Mouse (Mus musculus): ENCODE measurements around the gene Klf12. TPM values are rescaled to one million over a fixed set of nuclear protein-coding genes. Genes with fewer than 3 reads are reported as not detected.

Gene Klf12
- polyA plus RNA-seq, 1 experiment from 2014 or later, result 45.1 TPM

GRCm38 (mm10) chr14:100113419-100113818 lies 171.1 kb downstream of the Klf12 start:
- Histone ChIP-seq H3K36me3 (no peaks in the 10 kb centered on the region), H3K9me3 (no peaks in the 10 kb centered on the region), H3K9ac (replicated peaks) (no peak overlapping the region), H3K27me3 (no peaks in the 10 kb centered on the region), H3K27ac (replicated peaks) (no peak overlapping the region), H3K4me2 (replicated peaks) (no peak overlapping the region), H3K4me3 (no peak overlapping the region), H3K4me1 (no peaks in the 10 kb centered on the region)
- ATAC-seq (replicated peaks), result no peak
- WGBS, result 28% methylated on average over 6 of the region's 6 CpGs

DNA sequence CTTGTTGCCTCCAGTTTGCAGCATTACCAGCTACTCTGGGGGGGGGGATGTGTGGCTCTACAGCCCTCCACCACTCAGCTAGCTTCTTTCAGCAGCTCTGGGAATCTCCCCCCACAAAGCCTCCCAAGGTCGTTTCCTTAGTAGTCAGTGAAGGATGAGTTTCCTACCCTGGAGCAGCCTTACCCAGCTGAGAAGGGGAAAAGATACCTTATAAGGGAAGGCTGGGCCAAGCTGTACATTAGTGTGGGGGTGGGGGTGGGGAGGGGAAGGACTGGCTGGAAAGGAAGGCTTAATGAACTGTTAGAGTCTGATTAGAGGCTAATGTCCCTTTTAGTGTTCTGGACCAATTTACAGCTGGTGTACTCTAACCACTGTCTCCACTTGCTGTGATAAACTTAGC lies 172.7 kb downstream of the Klf12 start:
- no peak overlapping the region for H3K4me2 ChIP-seq (replicated peaks)
- H3K4me1 ChIP-seq, result no peaks in the 10 kb centered on the region
- no peak overlapping the region for H3K27ac ChIP-seq (replicated peaks)
- no peak overlapping the region for H3K4me3 ChIP-seq
- H3K9ac ChIP-seq (replicated peaks), result no peak overlapping the region
- WGBS, result 15% methylated on average over 1 of the region's 1 CpGs
- ATAC-seq (replicated peaks), result no peak
- H3K36me3 ChIP-seq, result no peaks in the 10 kb centered on the region
- H3K27me3 ChIP-seq, result no peaks in the 10 kb centered on the region
- no peaks in the 10 kb centered on the region for H3K9me3 ChIP-seq

GRCm38 (mm10) chr14:100109563-100109962 lies 174.9 kb downstream of the Klf12 start:
- Histone ChIP-seq H3K4me3 (no peak overlapping the region), H3K4me1 (peaks cover 10% of the 10 kb centered on the region), H3K27me3 (no peaks in the 10 kb centered on the region), H3K27ac (replicated peaks) (no peak overlapping the region), H3K36me3 (no peaks in the 10 kb centered on the region), H3K4me2 (replicated peaks) (no peak overlapping the region), H3K9me3 (no peaks in the 10 kb centered on the region), H3K9ac (replicated peaks) (no peak overlapping the region)
- 5% methylated on average over 6 of the region's 6 CpGs for WGBS
- no peak for ATAC-seq (replicated peaks)

DNA sequence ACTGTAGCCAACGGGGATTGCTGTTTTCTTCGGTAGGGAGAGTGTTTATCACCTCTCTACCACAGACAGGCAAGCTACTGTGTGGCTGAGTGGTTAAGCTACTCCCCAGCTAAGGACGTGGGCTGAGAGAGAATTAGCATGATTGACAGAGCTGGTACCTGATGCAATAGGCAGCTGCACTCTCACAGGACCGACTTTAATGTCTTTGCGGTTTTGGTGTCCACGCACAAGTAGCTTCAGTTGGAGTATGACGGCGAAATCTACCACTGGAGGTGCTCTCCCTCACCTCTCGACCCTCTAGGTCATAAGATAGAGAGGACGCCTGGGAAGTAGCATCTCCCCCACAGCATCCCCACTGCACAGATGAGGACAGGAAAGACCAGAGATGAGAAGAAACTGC lies 178.9 kb downstream of the Klf12 start:
- 80% methylated on average over 10 of the region's 10 CpGs for WGBS
- Histone ChIP-seq H3K4me2 (replicated peaks) (no peak overlapping the region), H3K36me3 (no peaks in the 10 kb centered on the region), H3K27ac (replicated peaks) (no peak overlapping the region), H3K9me3 (no peaks in the 10 kb centered on the region), H3K4me3 (no peak overlapping the region), H3K4me1 (peaks cover 23% of the 10 kb centered on the region), H3K27me3 (no peaks in the 10 kb centered on the region), H3K9ac (replicated peaks) (no peak overlapping the region)
- ATAC-seq (replicated peaks), result no peak

DNA sequence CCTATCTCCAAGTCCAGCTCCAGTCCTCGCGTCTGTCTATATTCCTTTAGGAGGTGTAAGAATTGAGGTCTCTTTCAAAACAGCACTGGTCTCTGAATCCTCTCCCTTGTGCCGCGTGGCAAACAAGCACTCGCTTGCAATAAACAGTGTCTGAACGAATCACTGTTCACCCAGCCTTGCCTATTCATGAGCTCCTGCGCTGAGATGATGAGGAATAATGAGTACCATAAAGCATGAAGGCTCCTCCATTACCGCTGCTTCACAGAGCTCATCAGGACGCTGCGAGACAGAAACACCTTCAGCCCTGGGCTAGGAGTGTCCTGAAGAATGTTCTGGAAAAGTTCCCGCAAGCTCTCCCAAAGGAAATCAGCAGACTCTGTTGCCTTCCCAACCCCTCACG lies 179.7 kb downstream of the Klf12 start:
- no peaks in the 10 kb centered on the region for H3K27me3 ChIP-seq
- H3K36me3 ChIP-seq, result no peaks in the 10 kb centered on the region
- H3K4me3 ChIP-seq, result no peak overlapping the region
- H3K4me1 ChIP-seq, result peaks cover 23% of the 10 kb centered on the region
- ATAC-seq (replicated peaks), result peak; percentile 73
- peak overlapping the region; percentile 30; the same call in 1 of the 2 replicates for H3K9ac ChIP-seq (replicated peaks)
- peak overlapping the region; percentile 34; the same call in 1 of the 2 replicates for H3K27ac ChIP-seq (replicated peaks)
- peak overlapping the region; percentile 24 for H3K4me2 ChIP-seq (replicated peaks)
- WGBS, result 35% methylated on average over 12 of the region's 12 CpGs
- H3K9me3 ChIP-seq, result no peaks in the 10 kb centered on the region

GRCm38 (mm10) chr14:100103818-100104217 lies 180.7 kb downstream of the Klf12 start:
- Histone ChIP-seq H3K27ac (replicated peaks) (no peak overlapping the region), H3K4me3 (no peak overlapping the region), H3K9me3 (no peaks in the 10 kb centered on the region), H3K36me3 (no peaks in the 10 kb centered on the region), H3K27me3 (no peaks in the 10 kb centered on the region), H3K4me2 (replicated peaks) (no peak overlapping the region), H3K9ac (replicated peaks) (no peak overlapping the region), H3K4me1 (peaks cover 23% of the 10 kb centered on the region)
- peak; percentile 43; the same call in 1 of the 2 replicates for ATAC-seq (replicated peaks)
- WGBS, result 16% methylated on average over 6 of the region's 6 CpGs

DNA sequence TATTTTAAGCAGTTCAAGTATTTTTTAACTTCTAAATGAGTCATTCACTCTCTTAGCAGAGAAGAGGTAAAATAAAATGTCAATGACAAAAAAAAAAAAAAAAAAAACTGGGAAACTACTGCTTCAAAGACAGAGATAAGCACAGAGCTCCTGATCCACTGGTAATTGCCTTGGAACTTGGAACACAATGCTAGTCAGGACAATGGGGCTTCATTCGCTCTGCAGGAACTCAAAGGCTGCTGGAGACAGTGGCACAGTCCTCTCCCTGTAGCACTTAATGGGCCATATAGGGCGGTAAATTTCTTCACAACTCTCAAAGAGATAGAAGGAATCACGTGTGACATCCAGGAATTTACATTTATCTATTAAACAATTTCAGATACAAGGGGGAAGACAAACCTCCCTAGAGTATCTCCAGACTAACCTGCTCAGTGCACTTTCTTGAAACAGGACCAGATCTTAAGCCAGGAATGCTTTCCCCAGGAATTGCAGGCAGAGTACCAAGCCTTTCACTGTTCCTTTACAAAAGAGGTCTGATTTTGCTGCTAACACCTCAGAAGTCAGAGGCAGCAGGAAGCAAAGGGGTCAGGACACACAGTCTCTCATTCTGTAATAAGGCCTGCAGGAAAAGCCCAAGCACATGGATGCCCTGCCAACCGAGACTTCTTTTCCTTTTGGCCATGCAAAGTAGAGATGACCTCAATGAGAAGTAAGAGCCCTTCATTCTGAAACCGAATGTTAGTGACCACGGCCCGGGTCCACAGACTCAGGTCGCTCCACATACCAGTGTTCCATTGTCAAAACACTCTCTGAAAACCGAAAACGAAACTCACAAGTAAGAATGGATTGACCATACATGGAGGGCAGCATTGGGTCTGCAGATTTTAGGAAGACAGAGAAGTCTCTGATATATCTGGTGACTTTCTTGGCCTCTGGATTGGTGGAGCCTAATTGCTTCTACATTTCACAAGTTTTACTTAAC lies 187.0 kb downstream of the Klf12 start:
- H3K27me3 ChIP-seq, result no peaks in the 10 kb centered on the region
- H3K36me3 ChIP-seq, result no peaks in the 10 kb centered on the region
- 62% methylated on average over 10 of the region's 10 CpGs for WGBS
- H3K27ac ChIP-seq (replicated peaks), result no peak overlapping the region
- H3K9me3 ChIP-seq, result no peaks in the 10 kb centered on the region
- H3K4me2 ChIP-seq (replicated peaks), result no peak overlapping the region
- peaks cover 16% of the 10 kb centered on the region for H3K4me1 ChIP-seq
- H3K4me3 ChIP-seq, result no peak overlapping the region
- ATAC-seq (replicated peaks), result peak; percentile 44; the same call in 1 of the 2 replicates
- H3K9ac ChIP-seq (replicated peaks), result no peak overlapping the region

DNA sequence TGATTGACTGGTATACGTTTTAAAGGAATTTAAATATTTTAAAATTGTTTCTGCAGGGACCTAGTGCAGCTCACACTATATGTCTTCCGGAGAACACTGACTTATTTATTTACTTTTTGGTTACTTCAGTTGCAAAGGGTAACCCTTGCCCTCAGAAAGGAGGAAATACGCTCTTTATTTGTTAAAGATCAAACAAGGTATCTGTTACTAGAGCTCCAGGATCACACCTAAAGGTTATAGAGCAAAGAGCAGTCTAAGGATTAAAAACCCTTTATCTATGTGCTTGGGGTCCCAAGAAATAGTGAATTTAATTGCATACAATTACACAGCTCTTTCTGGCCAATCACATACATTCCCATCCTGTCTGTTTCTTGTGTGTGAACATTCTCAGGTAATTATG lies 188.7 kb downstream of the Klf12 start:
- Histone ChIP-seq H3K27ac (replicated peaks) (no peak overlapping the region), H3K9ac (replicated peaks) (no peak overlapping the region), H3K4me2 (replicated peaks) (no peak overlapping the region), H3K9me3 (no peaks in the 10 kb centered on the region), H3K4me1 (peaks cover 16% of the 10 kb centered on the region), H3K4me3 (no peak overlapping the region), H3K36me3 (no peaks in the 10 kb centered on the region), H3K27me3 (no peaks in the 10 kb centered on the region)
- ATAC-seq (replicated peaks), result no peak
- WGBS, result 88% methylated on average over 3 of the region's 3 CpGs

DNA sequence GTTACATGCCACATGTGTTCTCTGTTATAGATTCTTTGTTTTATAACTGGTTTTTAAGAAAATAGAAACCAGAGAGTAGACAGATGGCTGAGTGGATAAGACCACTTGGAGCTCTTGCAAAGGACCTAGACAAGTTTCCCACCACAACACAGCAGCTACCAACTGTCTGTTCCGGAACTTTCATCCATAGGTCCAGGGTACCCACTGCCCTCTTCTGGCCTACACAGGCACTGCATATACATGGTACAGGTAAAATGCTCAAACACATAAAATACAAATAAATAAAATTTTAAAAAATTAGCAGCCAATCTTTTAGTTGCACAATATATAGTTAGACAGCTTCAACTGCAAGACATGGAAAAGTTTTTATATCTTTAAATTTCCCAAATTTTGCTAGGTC lies 194.0 kb downstream of the Klf12 start:
- H3K27me3 ChIP-seq, result no peaks in the 10 kb centered on the region
- H3K4me2 ChIP-seq (replicated peaks), result no peak overlapping the region
- WGBS, result 92% methylated on average over 1 of the region's 1 CpGs
- no peaks in the 10 kb centered on the region for H3K9me3 ChIP-seq
- no peaks in the 10 kb centered on the region for H3K4me1 ChIP-seq
- no peak overlapping the region for H3K27ac ChIP-seq (replicated peaks)
- no peak overlapping the region for H3K4me3 ChIP-seq
- ATAC-seq (replicated peaks), result no peak
- no peak overlapping the region for H3K9ac ChIP-seq (replicated peaks)
- no peaks in the 10 kb centered on the region for H3K36me3 ChIP-seq

DNA sequence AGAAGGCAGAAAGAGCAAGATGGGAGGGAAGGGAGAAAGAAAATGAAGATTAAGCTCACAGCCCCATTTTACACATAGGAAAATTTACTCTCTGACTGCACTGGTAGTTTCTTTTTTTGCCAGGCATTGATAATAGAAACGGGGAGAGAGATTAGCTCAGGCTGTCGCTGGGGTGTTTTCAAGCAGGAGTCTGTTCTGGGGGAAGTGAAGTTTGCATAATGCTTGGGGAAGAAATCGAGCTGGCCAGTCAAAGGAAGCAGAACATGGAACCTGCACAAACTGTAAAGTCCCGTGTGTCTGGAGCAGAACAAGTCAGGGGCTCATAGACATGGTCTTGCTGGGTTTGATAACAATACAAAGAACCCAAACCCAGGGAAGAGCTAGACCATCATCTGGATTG lies 204.9 kb downstream of the Klf12 start:
- H3K27ac ChIP-seq (replicated peaks), result no peak overlapping the region
- H3K36me3 ChIP-seq, result no peaks in the 10 kb centered on the region
- H3K4me2 ChIP-seq (replicated peaks), result no peak overlapping the region
- no peaks in the 10 kb centered on the region for H3K4me1 ChIP-seq
- H3K9ac ChIP-seq (replicated peaks), result no peak overlapping the region
- WGBS, result 74% methylated on average over 4 of the region's 4 CpGs
- no peak for ATAC-seq (replicated peaks)
- no peaks in the 10 kb centered on the region for H3K27me3 ChIP-seq
- H3K4me3 ChIP-seq, result no peak overlapping the region
- H3K9me3 ChIP-seq, result no peaks in the 10 kb centered on the region

DNA sequence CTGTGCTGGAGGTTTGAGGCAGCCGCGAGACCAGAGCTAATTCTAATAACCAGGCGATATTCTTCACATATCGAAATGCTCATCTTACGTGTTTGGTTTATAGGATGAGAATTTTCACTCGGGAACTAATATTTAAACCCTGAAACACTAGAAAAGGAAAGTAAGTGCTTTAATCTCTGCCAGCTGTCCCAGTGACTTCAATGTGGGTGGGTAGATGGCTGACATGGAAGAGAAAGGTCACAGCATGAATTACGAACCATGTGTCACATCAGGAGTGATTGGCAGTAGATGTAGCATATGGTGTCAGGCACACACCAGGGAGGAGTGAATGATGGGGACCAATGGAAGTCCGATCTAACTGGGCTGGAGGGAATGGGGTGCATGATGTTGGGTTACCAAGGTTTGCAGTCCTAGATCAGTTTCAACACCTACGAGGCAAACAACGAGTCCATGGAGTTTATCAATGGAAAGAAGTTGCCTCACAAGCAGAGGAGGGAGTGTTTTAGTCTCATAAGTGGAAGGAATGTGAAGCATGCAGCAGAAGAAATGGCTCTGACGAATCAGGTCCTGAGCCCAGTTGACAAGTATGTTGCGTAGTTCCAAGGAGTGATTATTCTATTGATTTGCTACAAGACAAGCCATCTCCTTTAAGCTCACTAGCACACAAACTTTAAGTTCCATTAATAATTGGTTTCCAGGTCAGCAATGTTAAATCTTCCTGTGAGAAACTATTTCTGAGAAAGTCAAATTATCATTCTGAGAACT lies 211.9 kb downstream of the Klf12 start:
- 85% methylated on average over 12 of the region's 12 CpGs for WGBS
- H3K4me1 ChIP-seq, result peaks cover 9% of the 10 kb centered on the region; the same call in 1 of the 2 replicates
- no peak overlapping the region for H3K4me2 ChIP-seq (replicated peaks)
- no peaks in the 10 kb centered on the region for H3K27me3 ChIP-seq
- ATAC-seq (replicated peaks), result no peak
- H3K27ac ChIP-seq (replicated peaks), result no peak overlapping the region
- H3K36me3 ChIP-seq, result no peaks in the 10 kb centered on the region
- no peaks in the 10 kb centered on the region for H3K9me3 ChIP-seq
- H3K9ac ChIP-seq (replicated peaks), result no peak overlapping the region
- no peak overlapping the region for H3K4me3 ChIP-seq

GRCm38 (mm10) chr14:100069543-100070090 lies 214.9 kb downstream of the Klf12 start:
- H3K9ac ChIP-seq (replicated peaks), result no peak overlapping the region
- no peaks in the 10 kb centered on the region for H3K36me3 ChIP-seq
- no peak overlapping the region for H3K4me2 ChIP-seq (replicated peaks)
- no peak overlapping the region for H3K27ac ChIP-seq (replicated peaks)
- ATAC-seq (replicated peaks), result no peak
- peaks cover 9% of the 10 kb centered on the region; the same call in 1 of the 2 replicates for H3K4me1 ChIP-seq
- H3K27me3 ChIP-seq, result no peaks in the 10 kb centered on the region
- WGBS, result 27% methylated on average over 2 of the region's 2 CpGs
- no peaks in the 10 kb centered on the region for H3K9me3 ChIP-seq
- H3K4me3 ChIP-seq, result no peak overlapping the region

All from forebrain, embryonic 15.5 days (tissue).